Mouse (Mus musculus) heart, embryonic 16.5 days (tissue): ENCODE measurements around the gene Csn3. TPM values are rescaled to one million over a fixed set of nuclear protein-coding genes. Genes with fewer than 3 reads are reported as not detected.

ENCODE experiments used
- ATAC-seq: fragments of 200-750 bp; cut with Nextera tagmentation; replicated peaks from 2 replicates; pipeline ENCODE4 v1.8.0; 2017; ENCODE audit warnings: moderate number of reproducible peaks; ENCODE audit not compliant: insufficient read depth, low FRiP score; ENCODE audit errors: extremely low read depth
- H3K27ac ChIP-seq: fragments of 300-500 bp; sonication (generic); 2 replicates; pipeline ENCODE4 v1.5.1; 2014; ENCODE audit warnings: mild to moderate bottlenecking, low read length, control low read depth, moderate library complexity
- H3K27me3 ChIP-seq: fragments of 300-500 bp; sonication (generic); 2 replicates; pipeline ENCODE4 v1.6.1; 2014; ENCODE audit warnings: low read length, mixed read lengths; ENCODE audit not compliant: control insufficient read depth, insufficient read depth
- H3K36me3 ChIP-seq: fragments of 300-500 bp; sonication (generic); 2 replicates; pipeline ENCODE4 v1.6.1; 2014; ENCODE audit not compliant: control insufficient read depth, insufficient read depth
- H3K4me1 ChIP-seq: fragments of 300-500 bp; sonication (generic); 2 replicates; pipeline ENCODE4 v1.6.1; 2014; ENCODE audit warnings: low read length, mixed read lengths; ENCODE audit not compliant: control insufficient read depth, insufficient read depth
- H3K4me2 ChIP-seq: fragments of 300-500 bp; sonication (generic); 2 replicates; pipeline ENCODE4 v1.6.1; 2014; ENCODE audit warnings: low read depth, mild to moderate bottlenecking, control low read depth, low read length
- H3K4me3 ChIP-seq: fragments of 300-500 bp; sonication (generic); 2 replicates; pipeline ENCODE4 v1.5.1; 2014; ENCODE audit warnings: mild to moderate bottlenecking, control low read depth, low read length
- H3K9ac ChIP-seq: fragments of 300-500 bp; sonication (generic); 2 replicates; pipeline ENCODE4 v1.6.1; 2014; ENCODE audit warnings: low read length, control low read depth
- H3K9me3 ChIP-seq: fragments of 300-500 bp; sonication (generic); replicated peaks from 2 replicates; pipeline ENCODE4 v1.6.1; 2016; ENCODE audit warnings: low read length; ENCODE audit not compliant: control insufficient read depth
- WGBS: fragments of 180-500 bp; shearing (Covaris S2); extraction: QIAGEN DNeasy Blood & Tissue Kit; methylation state at CpG from one replicate; pipeline ENCODE4 v1.1.7; 2014; 5-methylcytosine and 5-hydroxymethylcytosine counted together
- polyA plus RNA-seq: library from polyadenylated mRNA; unstranded; fragments of >200 nt; fragmentation: Nextera tagmentation; extraction: Ambion mirVana; gene quantifications from 2 replicates; pipeline ENCODE4 v1.2.1, GENCODE M21; 2015

The Csn3 gene
- 0.30 TPM in 1 of 2 replicates, not detected in the other for polyA plus RNA-seq

- no peaks in the 10 kb centered on the region for H3K9me3 ChIP-seq
- ATAC-seq: no peak
- no peaks in the 10 kb centered on the region for H3K36me3 ChIP-seq
- no peaks in the 10 kb centered on the region for H3K4me1 ChIP-seq
- no peaks in the 10 kb centered on the region for H3K27me3 ChIP-seq
- 44% methylated on average over 5 of the region's 5 CpGs for WGBS
- H3K4me3 ChIP-seq: no peak within 1 kb of the TSS
- H3K27ac ChIP-seq: no peak within 1 kb of the TSS
- no peak within 1 kb of the TSS for H3K9ac ChIP-seq
- H3K4me2 ChIP-seq: no peak within 1 kb of the TSS
Measured at GRCm38 (mm10) chr5:87925372-87925771, at the start of gene Csn3. Gene Csn3, plus strand, starts transcription at chr5:87925579.

- Histone ChIP-seq H3K27ac (no peak within 1 kb of the TSS), H3K27me3 (no peaks in the 10 kb centered on the region), H3K36me3 (no peaks in the 10 kb centered on the region), H3K4me1 (no peaks in the 10 kb centered on the region), H3K4me3 (no peak within 1 kb of the TSS), H3K4me2 (no peak within 1 kb of the TSS), H3K9ac (no peak within 1 kb of the TSS), H3K9me3 (no peaks in the 10 kb centered on the region)
- ATAC-seq: no peak
- WGBS: 85% methylated on average over 1 of the region's 1 CpGs
Measured at GRCm38 (mm10) chr5:87884729-87885128, 40.6 kb upstream of the Csn3 start, which contains the start of gene Odam. Gene Odam, plus strand, starts transcription at chr5:87885029.

DNA sequence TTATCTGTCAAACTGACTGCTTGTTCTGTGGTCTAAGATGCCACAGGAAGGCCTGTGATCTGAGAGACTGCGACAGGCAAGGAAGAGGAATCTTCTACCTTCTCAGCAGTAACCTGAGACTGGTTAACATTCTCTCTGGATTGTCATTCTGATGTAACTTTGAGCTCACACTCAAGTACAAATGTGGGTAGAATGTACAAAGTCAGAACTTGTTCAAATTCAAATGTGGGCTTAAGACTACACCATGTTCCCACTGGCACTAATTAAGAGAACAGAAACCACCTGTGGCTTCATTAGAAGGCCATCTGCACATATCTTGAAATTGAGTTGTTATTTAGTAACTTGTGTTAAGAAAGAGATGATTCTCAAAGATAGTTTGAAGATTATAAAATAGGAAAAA lies 6.2 kb downstream of the Csn3 start:
- H3K9ac ChIP-seq: no peak overlapping the region
- 53% methylated on average over 1 of the region's 1 CpGs for WGBS
- H3K4me1 ChIP-seq: no peaks in the 10 kb centered on the region
- ATAC-seq: no peak
- H3K4me3 ChIP-seq: no peak overlapping the region
- H3K4me2 ChIP-seq: no peak overlapping the region
- no peak overlapping the region for H3K27ac ChIP-seq
- no peaks in the 10 kb centered on the region for H3K27me3 ChIP-seq
- H3K9me3 ChIP-seq: no peaks in the 10 kb centered on the region
- no peaks in the 10 kb centered on the region for H3K36me3 ChIP-seq

- Histone ChIP-seq H3K9me3 (no peaks in the 10 kb centered on the region), H3K4me3 (no peak overlapping the region), H3K36me3 (no peaks in the 10 kb centered on the region), H3K4me2 (no peak overlapping the region), H3K9ac (no peak overlapping the region), H3K27ac (no peak overlapping the region), H3K4me1 (no peaks in the 10 kb centered on the region), H3K27me3 (no peaks in the 10 kb centered on the region)
- 39% methylated on average over 3 of the region's 3 CpGs for WGBS
- no peak for ATAC-seq
Measured at GRCm38 (mm10) chr5:87940752-87941151, 15.4 kb downstream of the Csn3 start.

DNA sequence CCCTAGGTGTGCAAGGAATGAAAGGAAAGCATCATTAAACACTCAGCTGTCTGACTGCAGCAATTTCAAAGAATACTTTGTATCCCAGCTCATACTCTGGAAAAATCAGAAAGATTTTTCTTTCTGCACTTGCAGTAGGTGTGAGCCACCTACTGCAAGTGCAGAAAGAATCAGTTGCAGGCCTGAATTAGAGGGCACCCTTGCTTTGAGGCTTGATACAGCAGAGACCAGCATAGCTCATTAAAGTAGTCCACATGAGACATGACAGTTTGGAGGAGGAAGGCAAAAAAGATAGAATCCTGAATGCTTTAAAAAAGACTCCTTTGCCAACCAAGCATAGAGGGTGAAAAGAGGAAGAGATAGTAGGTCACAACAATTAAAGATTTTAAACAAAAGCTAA lies 17.1 kb downstream of the Csn3 start:
- H3K9me3 ChIP-seq: no peaks in the 10 kb centered on the region
- ATAC-seq: no peak
- H3K27ac ChIP-seq: no peak overlapping the region
- H3K9ac ChIP-seq: no peak overlapping the region
- no peaks in the 10 kb centered on the region for H3K4me1 ChIP-seq
- H3K4me2 ChIP-seq: no peak overlapping the region
- H3K36me3 ChIP-seq: no peaks in the 10 kb centered on the region
- H3K4me3 ChIP-seq: no peak overlapping the region
- H3K27me3 ChIP-seq: no peaks in the 10 kb centered on the region

DNA sequence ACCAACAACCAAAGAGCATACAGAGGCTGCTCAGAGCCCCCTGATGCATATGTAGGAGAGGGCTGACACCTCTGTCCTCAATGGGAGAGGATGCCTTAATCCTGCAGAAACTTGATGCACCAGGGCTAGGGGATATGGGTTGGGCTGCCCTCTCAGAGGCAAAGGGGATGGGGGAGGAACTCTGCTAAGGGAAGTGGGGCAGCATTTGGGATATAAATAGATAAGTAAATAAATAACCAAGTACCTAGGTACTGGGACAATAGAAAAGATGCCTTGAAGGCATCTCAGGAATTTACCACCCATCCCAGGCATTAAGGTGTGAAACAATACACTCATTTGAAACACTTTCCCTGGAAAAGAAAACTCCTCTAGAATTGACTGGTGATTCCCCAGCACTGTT lies 26.5 kb downstream of the Csn3 start:
- Histone ChIP-seq H3K27me3 (no peaks in the 10 kb centered on the region), H3K9me3 (no peaks in the 10 kb centered on the region), H3K27ac (no peak overlapping the region), H3K4me1 (no peaks in the 10 kb centered on the region), H3K36me3 (no peaks in the 10 kb centered on the region), H3K4me2 (no peak overlapping the region), H3K4me3 (no peak overlapping the region), H3K9ac (no peak overlapping the region)
- no peak for ATAC-seq

DNA sequence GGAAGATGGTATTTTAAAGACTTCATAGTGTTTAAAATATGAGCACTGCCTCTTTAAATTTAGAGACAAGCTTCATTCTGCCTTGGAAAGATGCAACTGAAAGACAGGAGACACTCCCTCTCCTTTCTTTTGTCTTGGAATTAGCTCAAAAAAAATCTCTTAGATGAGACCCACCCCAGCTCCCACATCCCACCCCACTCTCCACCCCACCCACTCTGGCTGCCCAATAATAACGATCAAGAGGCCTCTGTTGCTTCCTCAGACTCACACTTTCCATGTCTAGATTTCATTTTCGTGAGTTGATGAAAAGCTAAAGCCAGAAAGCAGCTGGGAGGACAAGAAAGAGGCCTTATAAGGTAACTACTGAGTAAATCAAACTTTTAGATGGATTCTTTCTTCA lies 43.8 kb downstream of the Csn3 start, which contains the start of the genes 2310003L06Rik and Gm28434:
2310003L06Rik (plus strand) TSS at position 259 of the 400 bp plus-strand sequence.
Gm28434 (plus strand) TSS at position 317 of the 400 bp plus-strand sequence.
- Histone ChIP-seq H3K4me1 (no peaks in the 10 kb centered on the region), H3K4me2 (no peak within 1 kb of the TSS), H3K4me3 (no peak within 1 kb of the TSS), H3K36me3 (no peaks in the 10 kb centered on the region), H3K27me3 (no peaks in the 10 kb centered on the region), H3K9me3 (no peaks in the 10 kb centered on the region), H3K27ac (no peak within 1 kb of the TSS), H3K9ac (no peak within 1 kb of the TSS)
- WGBS: 42% methylated on average over 2 of the region's 2 CpGs
- ATAC-seq: no peak

DNA sequence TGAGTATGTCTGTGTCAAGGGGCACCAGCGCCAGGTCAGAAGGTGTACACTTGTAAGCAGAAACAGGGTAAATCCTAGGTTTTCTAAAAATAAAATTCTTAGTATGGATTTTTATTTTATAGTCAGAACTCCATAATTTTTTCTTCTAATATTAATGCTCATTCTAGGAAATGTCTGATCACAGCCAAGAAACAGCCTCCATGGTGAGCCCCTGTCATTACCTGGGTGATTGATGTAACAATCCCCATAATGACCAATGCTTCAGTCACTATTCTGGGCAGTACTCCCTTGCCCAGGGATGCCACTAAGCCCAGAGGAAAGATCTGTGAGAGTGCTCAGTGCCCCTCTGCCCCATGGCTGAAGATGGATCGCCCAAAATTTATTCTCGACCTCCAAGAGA lies 53.8 kb downstream of the Csn3 start, which contains the start of gene Cabs1:
Cabs1 (plus strand) TSS at position 301 of the 400 bp plus-strand sequence.
- Histone ChIP-seq H3K36me3 (no peaks in the 10 kb centered on the region), H3K9me3 (no peaks in the 10 kb centered on the region), H3K4me1 (no peaks in the 10 kb centered on the region), H3K27me3 (no peaks in the 10 kb centered on the region), H3K27ac (no peak within 1 kb of the TSS), H3K4me3 (no peak within 1 kb of the TSS), H3K9ac (no peak within 1 kb of the TSS), H3K4me2 (no peak within 1 kb of the TSS)
- 78% methylated on average over 3 of the region's 3 CpGs for WGBS
- ATAC-seq: no peak
